Mouse (Mus musculus) kidney, adult 2 months (tissue): ENCODE measurements around the gene Acap1. TPM values are rescaled to one million over a fixed set of nuclear protein-coding genes. Genes with fewer than 3 reads are reported as not detected.

Experiments used
- DNase-seq: peaks from one replicate; pipeline ENCODE4 v3.0.0; 2021
- H3K27ac ChIP-seq: fragments of 200-500 bp; 2 replicates; pipeline ENCODE4 v1.5.1; 2012; ENCODE audit warnings: low read depth, low read length, control low read depth, inconsistent platforms; ENCODE audit not compliant: insufficient read depth
- H3K27me3 ChIP-seq: fragments of 200-500 bp; replicated peaks from 2 replicates; pipeline ENCODE4 v1.6.1; 2012; ENCODE audit warnings: mild to moderate bottlenecking, moderate library complexity, low read length, inconsistent platforms; ENCODE audit not compliant: control insufficient read depth, insufficient read depth
- H3K36me3 ChIP-seq: fragments of 200-500 bp; 2 replicates; pipeline ENCODE4 v1.6.1; 2012; ENCODE audit warnings: mild to moderate bottlenecking, moderate library complexity, low read length, inconsistent platforms; ENCODE audit not compliant: control insufficient read depth, insufficient read depth
- H3K4me1 ChIP-seq: fragments of 200-500 bp; 2 replicates; pipeline ENCODE4 v1.6.1; 2011; ENCODE audit warnings: low read length; ENCODE audit not compliant: control insufficient read depth, insufficient read depth
- H3K4me3 ChIP-seq: fragments of 200-500 bp; 2 replicates; pipeline ENCODE4 v1.5.1; 2011; ENCODE audit warnings: mild to moderate bottlenecking, low read depth, low read length, control low read depth; ENCODE audit not compliant: insufficient read depth
- CTCF ChIP-seq: fragments of 200-500 bp; conservative IDR thresholded peaks from 2 replicates; pipeline ENCODE4 v1.5.1; 2011; ENCODE audit warnings: low read depth, mild to moderate bottlenecking, control low read depth, low read length, moderate library complexity, mixed read lengths; ENCODE audit not compliant: insufficient read depth, insufficient read length
- POLR2A ChIP-seq: fragments of 200-500 bp; IDR thresholded peaks from one replicate; pipeline ENCODE4 v1.6.1; 2011; ENCODE audit warnings: low read depth, low read length, control low read depth
- WGBS: fragments of 180-500 bp; shearing (Covaris S2); methylation state at CpG from one replicate; pipeline ENCODE4 v1.1.7; 2018; 5-methylcytosine and 5-hydroxymethylcytosine counted together
- polyA plus RNA-seq: library from polyadenylated mRNA; depleted of rRNA; stranded (reverse); fragments of >200 nt; gene quantifications from 2 replicates; pipeline ENCODE4 v1.2.3, GENCODE M21; 2012

Gene Acap1
- polyA plus RNA-seq, 1 experiment, result 6.1 TPM

GRCm38 (mm10) chr11:69910781-69911560 is 15.6 kb upstream of the Acap1 start:
- H3K4me1 ChIP-seq, result peaks cover 25% of the 10 kb centered on the region
- TF ChIP-seq POLR2A, result peak; percentile 4
- TF ChIP-seq CTCF, result no peak
- peak overlapping the region; percentile 81 for H3K27ac ChIP-seq
- H3K36me3 ChIP-seq, result peaks cover under 1% of the 10 kb centered on the region; the same call in 1 of the 2 replicates
- 56% methylated on average over 17 of the region's 17 CpGs for WGBS
- peak overlapping the region; percentile 39 for H3K4me3 ChIP-seq
- peak; percentile 95 for DNase-seq
- H3K27me3 ChIP-seq, result no peaks in the 10 kb centered on the region

- Histone ChIP-seq H3K4me3 (peak overlapping the region; percentile 39), H3K4me1 (peaks cover 25% of the 10 kb centered on the region), H3K36me3 (no peaks in the 10 kb centered on the region; the same call in 1 of the 2 replicates), H3K27ac (peak overlapping the region; percentile 63), H3K27me3 (no peaks in the 10 kb centered on the region)
- TF ChIP-seq POLR2A, result no peak
- no peak for TF ChIP-seq CTCF
- 74% methylated on average over 8 of the region's 8 CpGs for WGBS
- no peak for DNase-seq
These were observed 14.8 kb upstream of the Acap1 start for GRCm38 (mm10) chr11:69910177-69910576.

- WGBS, result 57% methylated on average over 5 of the region's 5 CpGs
- H3K27ac ChIP-seq, result peak overlapping the region; percentile 63
- peaks cover 17% of the 10 kb centered on the region for H3K4me1 ChIP-seq
- peak overlapping the region; percentile 39 for H3K4me3 ChIP-seq
- TF ChIP-seq CTCF (no peak), POLR2A (no peak)
- no peaks in the 10 kb centered on the region; the same call in 1 of the 2 replicates for H3K36me3 ChIP-seq
- no peak for DNase-seq
- H3K27me3 ChIP-seq, result no peaks in the 10 kb centered on the region
These were observed 13.8 kb upstream of the Acap1 start for GRCm38 (mm10) chr11:69909174-69909573.

DNA sequence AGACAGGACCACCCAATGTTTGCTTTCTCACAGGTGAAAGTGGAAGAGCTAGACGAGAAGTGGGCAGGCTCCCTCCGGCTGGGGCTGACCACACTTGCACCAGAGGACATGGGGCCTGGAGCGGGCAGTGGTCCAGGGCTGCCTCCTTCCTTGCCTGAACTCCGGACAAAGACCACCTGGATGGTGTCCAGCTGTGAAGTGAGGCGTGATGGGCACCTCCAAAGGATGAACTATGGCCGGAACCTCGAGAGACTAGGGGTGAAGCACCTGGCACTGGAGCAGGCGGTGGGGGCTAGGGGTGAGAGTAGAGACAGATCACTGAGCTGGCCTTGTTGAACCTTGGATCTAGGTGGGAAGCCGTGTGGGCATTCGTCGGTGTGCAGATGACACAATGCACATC is 13.3 kb upstream of the Acap1 start:
- H3K4me1 ChIP-seq, result peaks cover 17% of the 10 kb centered on the region
- H3K36me3 ChIP-seq, result no peaks in the 10 kb centered on the region; the same call in 1 of the 2 replicates
- DNase-seq, result peak; percentile 98
- no peaks in the 10 kb centered on the region for H3K27me3 ChIP-seq
- WGBS, result 57% methylated on average over 11 of the region's 11 CpGs
- TF ChIP-seq CTCF (no peak), POLR2A (no peak)
- peak overlapping the region; percentile 63 for H3K27ac ChIP-seq
- H3K4me3 ChIP-seq, result peak overlapping the region; percentile 39

GRCm38 (mm10) chr11:69904311-69904710 is 9.0 kb upstream of the Acap1 start:
- no peak for DNase-seq
- Histone ChIP-seq H3K36me3 (no peaks in the 10 kb centered on the region; the same call in 1 of the 2 replicates), H3K4me3 (no peak overlapping the region), H3K27ac (no peak overlapping the region), H3K4me1 (peaks cover 11% of the 10 kb centered on the region; the same call in 1 of the 2 replicates), H3K27me3 (no peaks in the 10 kb centered on the region)
- WGBS, result 90% methylated on average over 9 of the region's 9 CpGs
- TF ChIP-seq CTCF, result no peak
- TF ChIP-seq POLR2A, result no peak

DNA sequence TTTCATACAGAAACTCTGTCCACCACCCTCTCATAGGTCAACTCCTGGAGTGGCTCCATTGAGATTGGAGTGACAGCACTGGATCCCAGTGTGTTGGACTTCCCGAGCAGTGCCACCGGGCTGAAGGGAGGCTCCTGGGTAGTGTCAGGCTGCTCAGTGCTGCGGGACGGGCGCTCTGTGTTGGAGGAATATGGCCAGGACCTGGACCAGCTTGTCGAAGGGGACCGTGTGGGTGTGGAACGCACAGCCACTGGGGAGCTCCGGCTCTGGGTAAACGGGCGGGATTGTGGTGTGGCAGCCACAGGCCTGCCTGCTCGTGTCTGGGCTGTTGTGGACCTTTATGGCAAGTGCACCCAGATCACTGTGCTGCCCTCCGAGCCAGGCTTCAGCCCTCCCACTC is 7.6 kb upstream of the Acap1 start:
- peaks cover 7% of the 10 kb centered on the region; the same call in 1 of the 2 replicates for H3K4me1 ChIP-seq
- 82% methylated on average over 13 of the region's 13 CpGs for WGBS
- H3K4me3 ChIP-seq, result no peak overlapping the region
- TF ChIP-seq POLR2A (no peak), CTCF (no peak)
- no peaks in the 10 kb centered on the region for H3K27me3 ChIP-seq
- H3K36me3 ChIP-seq, result no peaks in the 10 kb centered on the region; the same call in 1 of the 2 replicates
- H3K27ac ChIP-seq, result no peak overlapping the region
- no peak for DNase-seq

GRCm38 (mm10) chr11:69901993-69902392 is 6.7 kb upstream of the Acap1 start:
- peak; percentile 41 for DNase-seq
- no peak for TF ChIP-seq POLR2A
- H3K27me3 ChIP-seq, result no peaks in the 10 kb centered on the region
- peaks cover 3% of the 10 kb centered on the region; the same call in 1 of the 2 replicates for H3K4me1 ChIP-seq
- peak overlapping the region; percentile 33 for H3K27ac ChIP-seq
- peak overlapping the region; percentile 67 for H3K4me3 ChIP-seq
- no peaks in the 10 kb centered on the region for H3K36me3 ChIP-seq
- under 1% methylated on average over 39 of the region's 39 CpGs for WGBS
